Mouse (Mus musculus) activated CD4-positive, CD25-positive, alpha-beta regulatory T cell, adult 4 months (primary cell): ENCODE data around the gene Sdf4. TPM values are rescaled to one million over a fixed set of nuclear protein-coding genes. Genes with fewer than 3 reads are reported as not detected.

ENCODE experiments used
- ATAC-seq: one replicate; pipeline ENCODE4 v1.8.0; 2017
- polyA plus RNA-seq, 2 experiments: library from polyadenylated mRNA; unstranded; fragments of 100-300 nt; shearing (Covaris generic); gene quantifications; one replicate each; pipeline ENCODE4 v1.2.1; 2017

Gene Sdf4
- polyA plus RNA-seq, result 100 to 1,000 TPM; 464 to 478 TPM

DNA sequence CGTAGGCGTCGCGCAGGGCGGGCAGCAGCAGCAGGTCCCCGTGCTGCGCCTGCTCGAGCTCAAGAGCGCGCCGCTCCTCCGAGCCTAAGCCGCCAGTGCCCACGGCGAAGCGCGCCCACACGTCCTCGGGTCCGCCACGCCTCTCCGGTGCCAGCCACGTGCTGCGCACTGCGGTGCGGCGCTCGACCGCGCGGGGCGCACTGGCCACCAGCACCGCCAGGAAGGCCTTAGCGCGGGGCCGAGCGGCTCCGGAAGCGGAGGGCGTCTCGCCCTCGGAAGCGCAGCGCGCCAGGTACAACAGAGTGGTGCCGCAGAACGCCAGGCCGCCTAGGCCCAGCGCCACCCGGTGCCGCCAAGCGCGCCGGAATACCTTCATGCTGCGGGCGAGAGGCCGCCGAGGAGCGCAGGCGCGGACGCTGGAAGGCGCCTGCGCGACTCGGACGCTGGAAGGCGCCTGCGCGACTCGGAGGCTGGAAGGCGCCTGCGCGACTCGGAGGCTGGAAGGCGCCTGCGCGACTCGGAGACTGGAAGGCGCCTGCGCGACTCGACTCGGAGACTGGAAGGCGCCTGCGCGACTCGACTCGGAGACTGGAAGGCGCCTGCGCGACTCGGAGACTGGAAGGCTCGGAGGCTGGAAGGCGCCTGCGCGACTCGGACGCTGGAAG lies at the start of gene Sdf4, which contains the start of gene B3galt6:
Sdf4 (plus strand) TSS at position 632 of the 665 bp plus-strand sequence.
B3galt6 (minus strand) TSS at position 409 of the 665 bp plus-strand sequence.
- ATAC-seq, result peak; percentile 76

GRCm38 (mm10) chr4:155943049-155943452 lies 49.6 kb upstream of the Sdf4 start:
- peak; percentile 3 for ATAC-seq

DNA sequence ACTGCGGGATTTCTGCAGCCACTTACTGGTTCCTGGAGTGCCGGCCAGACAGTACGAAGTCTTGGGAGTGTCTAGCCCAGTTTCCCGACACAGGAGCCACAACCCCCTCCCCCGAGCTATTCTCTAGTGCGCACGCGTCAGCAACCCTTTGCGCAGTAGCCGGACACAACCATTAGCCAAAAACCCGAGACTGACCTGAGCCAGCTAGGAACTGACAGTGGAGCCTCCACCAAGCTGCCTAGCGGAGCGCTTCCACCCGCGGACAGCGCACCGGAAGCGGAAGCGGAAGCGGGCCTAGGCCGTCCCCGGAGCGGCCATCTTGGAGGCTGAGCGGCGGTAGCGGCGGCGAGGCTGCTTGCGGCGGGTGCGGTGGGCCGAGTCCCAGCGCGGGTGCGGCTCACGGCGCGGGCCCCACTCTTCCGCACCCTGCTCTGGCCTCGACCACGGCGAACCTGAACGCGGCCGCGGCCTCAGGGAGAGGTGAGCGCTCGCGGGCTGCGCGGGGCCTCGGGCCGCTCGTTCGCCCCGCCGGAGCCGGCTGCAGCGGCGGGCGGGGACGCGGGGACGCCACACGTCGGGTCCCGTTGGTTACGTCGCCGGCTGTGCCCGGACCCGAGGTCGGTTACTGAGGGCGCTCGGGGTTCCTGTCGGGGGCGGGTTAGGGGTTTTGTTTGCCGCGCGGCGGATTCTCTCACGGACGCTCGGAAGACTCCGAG lies 49.0 kb upstream of the Sdf4 start, which contains the start of gene Ube2j2:
Ube2j2 (plus strand) TSS at position 298 of the 716 bp plus-strand sequence.
- peak; percentile 90 for ATAC-seq

DNA sequence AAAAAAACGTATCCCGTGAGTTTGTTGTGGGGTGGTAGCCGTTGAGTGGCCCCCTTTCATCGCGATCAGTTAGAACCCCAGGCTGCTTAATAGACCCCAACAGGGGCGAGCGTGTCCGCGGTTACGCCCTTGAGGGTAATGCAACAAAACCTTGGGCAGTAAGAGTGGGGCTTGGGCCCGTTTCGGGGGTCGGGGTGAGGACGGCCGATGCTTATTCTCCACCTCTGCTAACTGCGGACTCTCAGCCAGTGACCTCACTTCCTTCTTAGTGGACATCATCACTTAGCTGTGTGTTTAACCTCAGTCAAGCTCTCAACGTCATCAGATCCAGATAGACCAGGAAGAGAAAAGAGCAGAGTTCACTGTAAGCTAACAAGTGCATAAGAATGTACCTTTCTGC lies 48.4 kb upstream of the Sdf4 start:
- ATAC-seq, result peak; percentile 14

DNA sequence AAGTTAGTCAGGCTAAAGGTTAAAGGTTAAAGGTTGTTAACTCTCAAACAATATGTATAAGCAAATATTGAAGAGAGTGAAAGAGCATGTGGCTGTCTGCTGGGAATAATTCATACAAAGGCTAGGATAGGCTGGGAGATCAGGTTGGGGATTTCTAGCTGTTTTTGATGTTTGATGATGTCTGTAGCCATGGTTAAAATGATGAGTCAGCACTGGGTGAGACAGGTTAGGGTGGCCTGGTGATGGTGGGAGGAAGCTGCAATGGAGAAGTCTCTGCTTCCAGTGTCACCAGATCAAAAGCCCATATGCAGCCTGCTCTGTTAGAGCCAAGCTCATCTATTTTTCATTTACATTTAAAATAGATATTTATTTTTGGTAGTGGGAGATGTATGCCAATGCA lies 45.6 kb upstream of the Sdf4 start:
- no peak for ATAC-seq

DNA sequence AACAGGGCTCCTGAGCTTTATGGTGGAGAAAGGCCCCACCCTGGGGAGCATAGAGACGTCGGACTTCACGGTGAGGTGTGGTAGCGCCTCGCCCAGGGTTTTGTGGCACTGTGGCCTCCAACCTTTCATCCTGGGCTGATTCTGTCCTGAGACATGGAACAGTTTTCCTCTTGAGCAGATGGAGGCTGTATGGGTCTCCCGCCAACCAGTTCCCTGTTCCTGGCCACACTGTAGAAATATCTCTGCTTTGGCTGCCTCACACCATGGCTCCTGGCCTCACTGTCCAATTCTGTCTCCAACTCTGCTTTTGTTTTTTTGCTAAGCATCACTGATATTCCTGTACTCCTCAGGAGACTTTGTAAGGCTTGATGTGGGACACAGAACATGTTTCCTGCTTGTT lies 37.2 kb upstream of the Sdf4 start:
- no peak for ATAC-seq

DNA sequence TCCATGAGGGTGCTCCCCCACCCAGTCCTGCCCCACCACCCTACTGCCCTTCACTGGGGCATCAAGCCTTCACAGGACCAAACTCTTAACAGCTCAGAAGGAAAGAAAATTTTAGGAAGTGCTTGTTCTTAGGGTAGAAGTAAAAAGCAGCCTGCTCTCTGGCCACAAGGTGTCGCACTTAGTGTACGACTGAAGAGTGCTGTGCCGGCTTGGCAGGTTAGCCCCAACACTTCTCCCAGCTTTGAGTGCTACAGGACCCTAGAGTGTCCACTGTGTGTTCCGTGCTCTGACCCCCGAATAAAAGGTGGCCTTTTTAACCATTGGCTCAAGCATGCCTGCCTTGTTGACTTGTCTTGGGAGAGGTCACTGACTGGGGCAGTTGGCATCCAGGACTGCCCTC lies 33.4 kb upstream of the Sdf4 start:
- peak; percentile 68 for ATAC-seq

DNA sequence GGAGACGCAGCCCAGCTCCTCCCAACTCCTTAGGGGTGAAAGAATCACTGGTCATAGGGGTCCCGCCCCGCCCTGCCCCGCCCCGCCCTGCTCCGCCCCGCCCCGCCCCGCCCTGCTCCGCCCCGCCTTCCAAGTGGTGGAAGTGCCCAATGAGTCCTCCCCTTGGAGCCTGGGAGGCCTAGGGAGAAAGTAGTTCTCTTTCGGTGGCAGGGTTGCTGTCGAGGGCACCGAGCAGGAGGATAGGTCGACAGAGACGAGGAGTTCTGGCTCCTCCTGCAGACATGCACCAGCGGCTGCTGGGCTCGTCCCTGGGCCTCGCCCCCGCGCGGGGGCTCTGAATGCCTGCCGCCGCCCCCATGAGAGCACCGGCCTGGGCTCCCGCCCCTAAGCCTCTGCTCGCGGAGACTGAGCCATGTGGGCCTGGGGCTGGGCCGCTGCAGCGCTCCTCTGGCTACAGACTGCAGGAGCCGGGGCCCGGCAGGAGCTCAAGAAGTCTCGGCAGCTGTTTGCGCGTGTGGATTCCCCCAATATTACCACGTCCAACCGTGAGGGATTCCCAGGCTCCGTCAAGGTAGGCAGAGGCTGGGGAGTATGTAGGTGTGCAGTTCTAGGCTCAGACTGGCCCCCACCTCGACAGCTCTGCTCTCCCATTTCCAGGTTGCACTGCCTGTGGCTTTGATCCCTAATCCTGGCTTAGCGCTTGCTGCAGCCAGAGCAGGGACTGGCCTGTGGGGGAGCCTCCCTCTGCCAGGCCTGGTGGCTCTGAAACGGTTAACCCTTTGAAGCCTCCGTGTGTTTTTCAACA lies 30.3 kb upstream of the Sdf4 start, which contains the start of gene C1qtnf12:
C1qtnf12 (plus strand) TSS at position 152 of the 805 bp plus-strand sequence.
- no peak for ATAC-seq

- ATAC-seq, result no peak
These were observed 29.6 kb upstream of the Sdf4 start for GRCm38 (mm10) chr4:155963106-155963505.

DNA sequence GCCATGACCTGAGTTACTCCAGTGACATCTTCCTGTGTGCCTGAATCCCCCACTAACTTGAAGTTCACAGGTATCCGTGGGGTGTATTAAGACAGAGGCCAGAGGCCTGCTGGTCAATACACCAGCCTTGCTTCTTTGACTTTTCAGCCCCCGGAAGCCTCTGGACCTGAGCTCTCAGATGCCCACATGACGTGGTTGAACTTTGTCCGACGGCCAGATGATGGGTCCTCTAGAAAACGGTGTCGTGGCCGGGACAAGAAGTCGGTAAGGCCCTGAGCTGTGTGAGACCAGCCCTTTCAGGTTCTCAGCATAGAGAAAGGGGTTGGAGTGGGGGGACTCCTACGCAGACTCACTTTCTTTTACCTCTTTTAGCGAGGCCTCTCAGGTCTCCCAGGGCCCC lies 28.3 kb upstream of the Sdf4 start:
- no peak for ATAC-seq

GRCm38 (mm10) chr4:155969043-155969653 lies 23.5 kb upstream of the Sdf4 start:
- ATAC-seq, result no peak

GRCm38 (mm10) chr4:155970286-155970685 lies 22.4 kb upstream of the Sdf4 start:
- ATAC-seq, result no peak

DNA sequence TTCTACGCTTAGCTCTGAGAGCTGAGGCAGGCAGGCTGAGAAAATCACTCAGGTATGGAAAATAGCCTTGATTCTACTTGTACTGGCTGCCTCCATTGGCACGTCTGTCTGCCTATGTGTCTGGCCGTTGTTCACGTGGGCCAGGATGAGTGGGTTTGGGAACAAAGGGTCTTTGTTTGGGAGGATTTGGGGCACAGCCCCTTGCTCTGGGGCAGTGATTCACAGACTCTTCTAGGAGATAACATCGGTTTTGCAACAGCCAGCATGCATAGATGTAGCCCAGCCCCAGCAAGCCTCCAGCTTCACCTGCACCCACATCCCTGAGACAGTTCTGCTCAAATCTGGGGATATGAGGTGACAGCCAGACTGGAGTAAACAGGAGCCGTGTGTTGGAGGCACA lies 20.0 kb upstream of the Sdf4 start:
- no peak for ATAC-seq

DNA sequence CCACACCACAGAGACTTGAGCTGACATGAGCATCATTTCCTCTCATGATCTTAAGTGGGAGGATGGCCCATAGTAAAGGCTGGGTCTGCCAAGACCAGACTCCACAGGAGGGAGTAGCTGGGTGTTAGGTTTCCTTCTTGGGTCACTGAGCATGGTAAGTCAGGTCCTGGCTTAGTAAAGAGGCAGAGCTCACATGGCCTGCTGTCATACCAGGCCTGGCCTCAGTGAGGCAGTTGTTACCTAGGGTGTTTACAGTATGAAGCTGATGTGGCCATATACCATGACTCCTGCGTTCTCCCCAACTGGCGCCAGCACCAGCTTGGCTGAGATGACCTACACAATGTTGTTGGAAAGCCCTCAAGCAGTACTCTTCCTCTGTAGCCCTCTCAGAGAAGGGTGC lies 19.4 kb upstream of the Sdf4 start:
- no peak for ATAC-seq

DNA sequence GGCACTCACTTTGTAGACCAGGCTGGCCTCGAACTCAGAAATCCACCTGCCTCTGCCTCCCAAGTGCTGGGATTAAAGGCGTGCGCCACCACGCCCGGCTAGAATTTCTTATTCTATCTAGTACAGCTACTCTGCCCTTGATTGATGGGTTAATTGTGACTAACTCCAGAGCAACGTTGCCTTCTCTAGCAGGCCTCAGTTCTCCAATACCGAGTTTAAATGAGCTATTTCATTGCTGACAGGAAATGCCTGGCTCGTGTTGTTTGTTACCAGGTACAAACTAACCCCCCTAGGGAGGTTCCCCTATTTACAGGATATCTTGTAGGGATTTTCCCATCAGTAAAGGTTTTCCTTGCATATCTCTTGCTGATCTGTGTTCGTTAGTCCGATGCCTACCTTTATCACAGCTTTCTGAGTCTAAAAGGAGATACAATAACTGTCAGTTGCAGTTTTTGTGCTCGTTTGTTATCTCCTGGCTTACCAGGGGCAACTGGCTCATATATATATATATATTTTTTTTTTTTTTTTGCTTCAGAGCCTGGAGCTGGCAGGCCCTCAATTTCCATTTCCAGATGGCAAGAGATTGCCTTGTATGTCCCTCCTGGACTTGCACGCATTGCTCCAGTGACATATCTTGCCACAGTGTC lies 11.1 kb upstream of the Sdf4 start:
- ATAC-seq, result no peak

DNA sequence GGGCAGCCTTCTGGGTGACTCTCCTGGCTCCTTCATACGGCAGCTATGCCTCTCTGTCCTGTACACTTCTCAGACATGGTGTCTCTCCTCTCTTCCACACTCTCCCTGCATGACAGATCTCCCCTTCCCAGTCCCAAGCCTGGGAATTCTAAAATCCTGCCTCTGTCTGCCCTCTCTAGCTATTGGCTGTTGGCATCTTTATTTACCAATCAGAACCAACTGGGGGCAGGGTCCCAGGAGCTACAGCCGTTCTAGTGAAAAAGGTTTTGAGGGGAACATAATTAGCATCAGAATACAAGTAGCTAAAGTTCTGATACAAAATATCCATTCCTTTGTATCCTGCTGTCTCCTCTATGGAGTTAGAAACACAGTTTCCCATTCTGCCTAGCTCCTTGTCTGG lies 8.9 kb upstream of the Sdf4 start:
- no peak for ATAC-seq

DNA sequence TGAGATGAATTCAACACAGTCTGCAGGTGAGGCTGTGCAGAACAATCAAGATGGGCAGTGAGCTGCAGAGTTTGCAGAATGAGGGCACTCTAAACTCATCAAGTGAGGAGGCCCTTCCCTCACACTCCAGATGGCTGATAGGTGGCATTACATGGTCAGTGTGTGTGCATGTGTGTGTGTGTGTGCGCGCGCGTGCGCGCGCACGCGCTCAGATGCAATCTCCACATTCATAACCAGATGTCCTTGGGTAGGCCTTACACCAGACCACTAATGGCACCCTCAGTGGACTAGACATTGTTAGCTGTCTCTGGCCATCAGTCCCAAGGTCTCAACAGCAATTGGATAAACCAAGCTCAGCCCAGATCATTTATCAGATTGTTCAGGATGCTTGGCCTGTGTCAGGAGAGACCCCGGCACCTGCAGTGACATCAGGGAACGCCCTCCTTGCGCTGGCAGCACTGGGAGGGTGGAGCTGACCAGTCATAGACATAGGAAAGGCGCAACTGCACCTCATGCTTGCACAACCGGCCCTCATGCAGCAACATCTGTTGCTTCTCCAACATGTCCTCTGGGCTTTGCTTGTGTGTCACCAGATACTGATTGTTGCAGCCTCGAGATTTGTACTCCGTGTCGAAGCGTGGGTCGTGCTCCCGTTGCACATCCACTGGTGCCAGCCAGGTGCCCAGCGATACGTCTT lies 1.3 kb upstream of the Sdf4 start:
- no peak for ATAC-seq

- peak; percentile 6 for ATAC-seq
These were observed 803 bp upstream of the Sdf4 start for GRCm38 (mm10) chr4:155991908-155992230.

GRCm38 (mm10) chr4:155992906-155993547 lies 355 bp downstream of the Sdf4 start:
- ATAC-seq, result peak; percentile 77

- no peak for ATAC-seq
These were observed 934 bp downstream of the Sdf4 start for GRCm38 (mm10) chr4:155993606-155994005.

- peak; percentile 84 for ATAC-seq
These were observed 11.4 kb downstream of the Sdf4 start for GRCm38 (mm10) chr4:156004109-156004508.
